Mouse (Mus musculus): ENCODE measurements around the gene Tssk6. TPM values are rescaled to one million over a fixed set of nuclear protein-coding genes. Genes with fewer than 3 reads are reported as not detected.

Tssk6 gene
- polyA plus RNA-seq, 1 experiment from 2014 or later: 4.2 TPM

DNA sequence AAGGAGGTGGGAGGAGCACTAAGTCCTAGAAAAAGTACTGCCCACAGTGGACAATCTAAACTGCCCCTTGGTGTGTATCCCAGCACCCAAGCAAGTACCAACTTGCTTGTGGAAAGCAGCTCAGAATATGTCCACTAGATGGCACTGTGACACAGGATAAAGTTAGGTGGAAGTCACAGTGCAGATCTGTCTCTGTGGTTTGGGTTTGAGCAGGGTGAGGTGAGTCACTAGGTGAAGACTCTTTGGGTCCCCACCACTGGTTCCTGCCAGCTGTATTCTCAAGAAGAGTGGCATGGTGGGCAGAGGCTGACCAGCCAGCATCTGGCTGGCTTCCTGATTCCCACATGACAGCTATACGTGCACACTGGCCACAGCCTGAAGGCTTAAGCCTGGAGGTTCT, 17.0 kb downstream of the Tssk6 start:
- no peaks in the 10 kb centered on the region for H3K4me1 ChIP-seq (replicated peaks; ENCODE audit: control insufficient read depth, insufficient read depth, low read length)
- no peak overlapping the region for H3K4me3 ChIP-seq (ENCODE audit: low read depth, low read length)
- no peaks in the 10 kb centered on the region for H3K27me3 ChIP-seq (ENCODE audit: control insufficient read depth, insufficient read depth, low read length)
- H3K27ac ChIP-seq (ENCODE audit: low read depth, low read length): no peak overlapping the region
- peaks cover 8% of the 10 kb centered on the region; the same call in 1 of the 2 replicates for H3K36me3 ChIP-seq (ENCODE audit: control insufficient read depth, insufficient read depth, low read length)
- no peak overlapping the region for H3K9ac ChIP-seq (ENCODE audit: low read depth, low read length)
- peak; percentile 36 for ATAC-seq (ENCODE audit: low FRiP score)
- no peak overlapping the region for H3K4me2 ChIP-seq (replicated peaks; ENCODE audit: low read depth, low read length)
- DNase-seq (ENCODE audit: low spot score): peak; percentile 85
- no peaks in the 10 kb centered on the region for H3K9me3 ChIP-seq (ENCODE audit: control insufficient read depth, low read length)
- WGBS: 85% methylated on average over 1 of the region's 1 CpGs

DNA sequence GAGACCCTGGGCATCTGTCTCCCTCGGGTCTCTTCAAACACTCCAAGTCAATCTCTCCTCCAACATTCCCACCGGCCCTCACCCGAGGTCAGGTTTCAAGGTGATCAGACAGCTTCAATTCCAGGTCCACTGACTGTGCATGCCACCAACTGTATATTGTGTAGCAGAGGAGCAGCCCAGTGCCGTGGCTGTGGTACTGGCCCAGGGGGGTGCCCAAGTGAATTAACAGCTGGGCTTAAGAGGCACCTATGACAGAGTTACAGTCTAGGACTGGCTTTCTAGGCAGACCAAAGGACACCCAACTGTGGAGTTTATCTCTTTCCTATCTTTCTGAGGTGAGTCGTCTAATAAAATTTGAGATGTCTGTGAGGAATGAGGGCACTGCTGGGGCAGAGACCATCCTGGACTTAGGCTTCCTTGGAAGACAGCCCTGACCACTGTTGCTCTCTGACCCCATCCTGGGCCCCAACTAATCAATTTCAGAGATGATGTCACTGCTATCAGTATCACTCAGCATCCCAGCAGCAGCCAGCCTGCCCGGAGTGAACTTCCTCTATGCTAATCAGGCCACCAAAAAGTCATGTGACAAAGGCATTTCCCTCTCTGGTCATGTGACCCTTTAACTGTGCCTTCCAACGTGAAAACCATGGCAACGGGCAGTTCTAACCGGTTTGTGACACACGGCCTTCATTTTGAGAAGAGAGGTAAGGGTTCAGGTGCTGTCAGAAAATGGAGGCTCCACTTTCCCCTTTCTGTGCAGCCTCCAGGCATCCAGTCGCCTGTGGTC, 18.1 kb downstream of the Tssk6 start:
- DNase-seq (ENCODE audit: low spot score) (peak; percentile 80), ATAC-seq (ENCODE audit: low FRiP score) (peak; percentile 76)
- Histone ChIP-seq H3K4me1 (replicated peaks; ENCODE audit: control insufficient read depth, insufficient read depth, low read length) (no peaks in the 10 kb centered on the region), H3K36me3 (ENCODE audit: control insufficient read depth, insufficient read depth, low read length) (no peaks in the 10 kb centered on the region), H3K4me2 (replicated peaks; ENCODE audit: low read depth, low read length) (no peak overlapping the region), H3K9ac (ENCODE audit: low read depth, low read length) (no peak overlapping the region), H3K9me3 (ENCODE audit: control insufficient read depth, low read length) (no peaks in the 10 kb centered on the region), H3K4me3 (ENCODE audit: low read depth, low read length) (no peak overlapping the region; the same call in 1 of the 2 replicates), H3K27ac (ENCODE audit: low read depth, low read length) (peak overlapping the region; percentile 51; the same call in 1 of the 2 replicates), H3K27me3 (ENCODE audit: control insufficient read depth, insufficient read depth, low read length) (no peaks in the 10 kb centered on the region)
- 48% methylated on average over 11 of the region's 11 CpGs for WGBS

DNA sequence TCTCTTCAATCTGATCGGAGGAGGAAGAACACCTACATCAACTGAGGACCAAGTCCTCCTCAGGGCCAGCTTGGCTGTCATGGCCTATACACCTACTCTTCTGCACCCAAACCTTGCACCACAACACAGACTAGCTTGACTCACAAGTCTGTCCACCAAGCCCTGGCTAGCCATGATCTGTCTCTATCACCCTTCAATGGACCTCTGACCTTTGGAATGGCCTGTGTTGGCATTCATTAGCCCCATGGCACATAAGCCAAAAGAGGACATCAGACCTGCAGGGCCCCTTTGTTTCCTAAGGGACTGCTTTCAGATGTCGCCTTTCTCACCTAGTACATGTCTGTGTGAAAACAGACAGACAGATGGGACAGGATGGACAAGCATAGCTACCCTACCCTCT, 19.2 kb downstream of the Tssk6 start:
- DNase-seq (ENCODE audit: low spot score) (no peak), ATAC-seq (ENCODE audit: low FRiP score) (no peak)
- 97% methylated on average over 2 of the region's 2 CpGs for WGBS
- Histone ChIP-seq H3K9me3 (ENCODE audit: control insufficient read depth, low read length) (no peaks in the 10 kb centered on the region), H3K27me3 (ENCODE audit: control insufficient read depth, insufficient read depth, low read length) (no peaks in the 10 kb centered on the region), H3K36me3 (ENCODE audit: control insufficient read depth, insufficient read depth, low read length) (no peaks in the 10 kb centered on the region), H3K27ac (ENCODE audit: low read depth, low read length) (peak overlapping the region; percentile 51; the same call in 1 of the 2 replicates), H3K9ac (ENCODE audit: low read depth, low read length) (no peak overlapping the region; the same call in 1 of the 2 replicates), H3K4me2 (replicated peaks; ENCODE audit: low read depth, low read length) (no peak overlapping the region), H3K4me1 (replicated peaks; ENCODE audit: control insufficient read depth, insufficient read depth, low read length) (no peaks in the 10 kb centered on the region), H3K4me3 (ENCODE audit: low read depth, low read length) (no peak overlapping the region)

DNA sequence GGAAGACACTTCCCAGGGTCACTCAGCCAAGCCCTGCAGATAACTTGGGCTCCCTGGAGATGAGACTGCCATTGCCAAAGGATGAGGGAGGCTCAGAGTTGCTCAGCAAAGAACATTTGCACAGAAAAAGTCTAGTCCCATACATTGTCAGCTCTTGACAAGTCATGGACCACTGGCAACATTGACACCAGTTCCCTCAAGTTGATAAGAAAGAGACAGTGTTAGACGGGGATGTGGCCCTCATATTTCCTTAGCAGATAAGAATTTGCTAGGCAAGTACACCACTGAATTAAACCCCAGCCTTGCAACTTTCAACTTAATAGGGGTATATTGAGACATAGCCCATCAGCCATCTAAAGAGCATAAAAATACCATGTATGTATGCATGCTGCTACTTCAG, 22.0 kb downstream of the Tssk6 start:
- DNase-seq (ENCODE audit: low spot score) (no peak), ATAC-seq (ENCODE audit: low FRiP score) (no peak)
- H3K4me1 ChIP-seq (replicated peaks; ENCODE audit: control insufficient read depth, insufficient read depth, low read length): no peaks in the 10 kb centered on the region
- no peaks in the 10 kb centered on the region for H3K9me3 ChIP-seq (ENCODE audit: control insufficient read depth, low read length)
- no peak overlapping the region for H3K9ac ChIP-seq (ENCODE audit: low read depth, low read length)
- no peaks in the 10 kb centered on the region for H3K27me3 ChIP-seq (ENCODE audit: control insufficient read depth, insufficient read depth, low read length)
- H3K36me3 ChIP-seq (ENCODE audit: control insufficient read depth, insufficient read depth, low read length): no peaks in the 10 kb centered on the region
- WGBS: 85% methylated on average over 1 of the region's 1 CpGs
- H3K4me3 ChIP-seq (ENCODE audit: low read depth, low read length): no peak overlapping the region
- H3K27ac ChIP-seq (ENCODE audit: low read depth, low read length): no peak overlapping the region
- no peak overlapping the region for H3K4me2 ChIP-seq (replicated peaks; ENCODE audit: low read depth, low read length)

DNA sequence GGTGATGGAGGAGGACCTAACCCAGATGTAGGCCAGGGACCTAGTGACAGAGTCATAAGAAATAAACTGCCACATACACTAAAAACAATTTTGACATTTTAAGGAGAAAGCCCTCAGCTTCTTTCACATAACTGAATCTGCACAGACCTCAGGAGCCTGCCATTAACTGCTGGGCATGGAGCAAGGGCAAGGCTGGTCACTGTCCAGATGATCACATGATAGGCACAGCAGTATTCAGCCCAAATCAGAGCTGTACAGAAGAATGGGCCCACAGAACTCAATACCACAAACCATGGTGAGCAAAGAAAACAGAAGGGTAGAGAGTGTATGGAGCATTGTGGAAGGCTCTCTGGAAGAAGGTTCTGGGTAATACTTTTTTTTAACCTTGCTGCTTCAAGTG, 24.9 kb downstream of the Tssk6 start:
- Histone ChIP-seq H3K4me2 (replicated peaks; ENCODE audit: low read depth, low read length) (no peak overlapping the region), H3K4me1 (replicated peaks; ENCODE audit: control insufficient read depth, insufficient read depth, low read length) (no peaks in the 10 kb centered on the region), H3K9ac (ENCODE audit: low read depth, low read length) (no peak overlapping the region), H3K27me3 (ENCODE audit: control insufficient read depth, insufficient read depth, low read length) (no peaks in the 10 kb centered on the region), H3K27ac (ENCODE audit: low read depth, low read length) (no peak overlapping the region), H3K4me3 (ENCODE audit: low read depth, low read length) (no peak overlapping the region), H3K36me3 (ENCODE audit: control insufficient read depth, insufficient read depth, low read length) (no peaks in the 10 kb centered on the region), H3K9me3 (ENCODE audit: control insufficient read depth, low read length) (no peaks in the 10 kb centered on the region)
- DNase-seq (ENCODE audit: low spot score) (no peak), ATAC-seq (ENCODE audit: low FRiP score) (no peak)

DNA sequence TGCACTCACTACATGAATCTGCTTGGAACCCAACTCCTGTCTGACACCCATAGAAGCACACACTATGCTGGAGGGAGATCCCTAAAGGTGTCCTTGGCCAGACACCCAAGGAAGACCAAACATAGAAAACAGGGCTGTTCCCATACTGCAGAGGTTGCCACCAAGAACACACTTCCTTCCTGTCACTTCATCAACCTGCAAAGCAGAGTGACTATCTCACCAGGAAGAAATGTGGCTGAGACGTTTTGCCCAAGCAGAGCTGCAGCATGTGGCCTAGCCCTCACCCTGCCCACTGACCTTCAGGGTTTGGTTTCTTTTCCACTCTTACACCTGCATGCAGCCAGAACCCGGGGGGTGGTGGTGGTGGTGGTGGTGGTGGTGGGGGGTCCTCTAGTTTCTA, 31.8 kb downstream of the Tssk6 start:
- H3K27ac ChIP-seq (ENCODE audit: low read depth, low read length): no peak overlapping the region
- no peaks in the 10 kb centered on the region for H3K36me3 ChIP-seq (ENCODE audit: control insufficient read depth, insufficient read depth, low read length)
- no peak overlapping the region for H3K9ac ChIP-seq (ENCODE audit: low read depth, low read length)
- no peaks in the 10 kb centered on the region for H3K9me3 ChIP-seq (ENCODE audit: control insufficient read depth, low read length)
- 86% methylated on average over 2 of the region's 2 CpGs for WGBS
- no peaks in the 10 kb centered on the region for H3K4me1 ChIP-seq (replicated peaks; ENCODE audit: control insufficient read depth, insufficient read depth, low read length)
- no peaks in the 10 kb centered on the region for H3K27me3 ChIP-seq (ENCODE audit: control insufficient read depth, insufficient read depth, low read length)
- no peak overlapping the region for H3K4me3 ChIP-seq (ENCODE audit: low read depth, low read length)
- DNase-seq (ENCODE audit: low spot score): no peak
- H3K4me2 ChIP-seq (replicated peaks; ENCODE audit: low read depth, low read length): no peak overlapping the region
- no peak for ATAC-seq (ENCODE audit: low FRiP score)

DNA sequence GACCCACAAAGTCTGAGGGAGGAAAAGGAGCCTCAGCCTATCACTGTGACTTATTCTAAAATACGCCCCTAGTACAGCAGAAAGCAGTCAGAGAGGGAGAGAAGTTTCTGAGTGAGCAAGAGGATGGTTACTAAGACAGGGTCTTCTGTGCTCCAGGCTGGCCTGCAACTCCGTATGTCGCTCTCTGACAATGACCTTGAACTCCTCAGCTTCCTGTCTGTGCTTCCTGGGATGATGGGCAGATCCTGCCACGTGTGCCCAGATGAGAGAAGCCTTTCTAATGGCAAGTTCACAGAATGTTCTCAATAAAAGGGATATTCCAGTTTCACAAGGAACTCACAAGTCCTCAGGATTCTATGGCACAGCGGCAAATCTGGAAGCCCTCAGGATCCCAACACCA, 32.6 kb downstream of the Tssk6 start:
- Histone ChIP-seq H3K9me3 (ENCODE audit: control insufficient read depth, low read length) (no peaks in the 10 kb centered on the region), H3K27me3 (ENCODE audit: control insufficient read depth, insufficient read depth, low read length) (no peaks in the 10 kb centered on the region), H3K36me3 (ENCODE audit: control insufficient read depth, insufficient read depth, low read length) (no peaks in the 10 kb centered on the region), H3K27ac (ENCODE audit: low read depth, low read length) (no peak overlapping the region), H3K4me3 (ENCODE audit: low read depth, low read length) (no peak overlapping the region), H3K4me2 (replicated peaks; ENCODE audit: low read depth, low read length) (no peak overlapping the region), H3K9ac (ENCODE audit: low read depth, low read length) (no peak overlapping the region), H3K4me1 (replicated peaks; ENCODE audit: control insufficient read depth, insufficient read depth, low read length) (no peaks in the 10 kb centered on the region)
- ATAC-seq (ENCODE audit: low FRiP score) (no peak), DNase-seq (ENCODE audit: low spot score) (no peak)
- 93% methylated on average over 5 of the region's 5 CpGs for WGBS

DNA sequence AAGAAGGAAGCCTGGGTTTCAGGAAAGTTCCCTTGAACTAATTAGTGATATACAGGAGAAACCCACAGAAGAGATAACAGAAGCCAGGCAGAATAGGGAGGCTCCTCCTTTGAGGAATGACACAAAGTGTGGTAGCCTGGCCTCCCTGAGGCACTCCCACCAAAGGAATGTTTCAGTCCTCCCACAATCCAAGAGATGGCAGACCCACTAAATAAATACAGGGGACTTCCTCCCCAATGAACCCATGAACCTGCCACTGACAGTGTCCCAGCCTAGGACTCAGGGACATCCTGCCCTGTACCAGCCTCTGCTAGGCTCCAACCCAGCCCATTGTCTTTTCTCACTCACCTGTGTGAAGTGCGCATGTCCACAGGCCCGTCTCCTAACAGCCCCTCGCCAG, 33.4 kb downstream of the Tssk6 start:
- Histone ChIP-seq H3K4me1 (replicated peaks; ENCODE audit: control insufficient read depth, insufficient read depth, low read length) (0 out of 2 replicates have a peak, but pooled peaks cover 2% of the 10 kb centered on the region), H3K36me3 (ENCODE audit: control insufficient read depth, insufficient read depth, low read length) (no peaks in the 10 kb centered on the region), H3K9me3 (ENCODE audit: control insufficient read depth, low read length) (no peaks in the 10 kb centered on the region), H3K27ac (ENCODE audit: low read depth, low read length) (no peak overlapping the region), H3K4me2 (replicated peaks; ENCODE audit: low read depth, low read length) (no peak overlapping the region), H3K27me3 (ENCODE audit: control insufficient read depth, insufficient read depth, low read length) (no peaks in the 10 kb centered on the region), H3K4me3 (ENCODE audit: low read depth, low read length) (no peak overlapping the region), H3K9ac (ENCODE audit: low read depth, low read length) (no peak overlapping the region)
- DNase-seq (ENCODE audit: low spot score) (no peak), ATAC-seq (ENCODE audit: low FRiP score) (no peak)
- WGBS: 96% methylated on average over 3 of the region's 3 CpGs

Measured in hindbrain, embryonic 11.5 days (tissue).